Mouse (Mus musculus) CH12.LX (cell line): ENCODE measurements around the gene Dlec1. TPM values are rescaled to one million over a fixed set of nuclear protein-coding genes. Genes with fewer than 3 reads are reported as not detected.

ENCODE experiments used
- DNase-seq: peaks from one replicate; pipeline ENCODE4 v3.0.0-alpha.2; 2013; ENCODE audit errors: extremely low read depth
- H3K27ac ChIP-seq: 2 replicates; pipeline ENCODE4 v1.5.1; 2012; ENCODE audit warnings: low read depth, mild to moderate bottlenecking, control low read depth, moderate library complexity; ENCODE audit not compliant: insufficient read depth
- H3K27me3 ChIP-seq: replicated peaks from 2 replicates; pipeline ENCODE3; 2012; ENCODE audit warnings: inconsistent platforms
- H3K36me3 ChIP-seq, 2 experiments: replicated peaks in 1 of 2; 2 replicates each; pipeline versions ENCODE3 to v1.6.1; 2012; ENCODE audit warnings: inconsistent platforms in 1 of 2, low read length in 1 of 2, mild to moderate bottlenecking in 1 of 2, mixed read lengths in 1 of 2, moderate library complexity in 1 of 2; ENCODE audit not compliant: control insufficient read depth in 1 of 2, insufficient read depth in 1 of 2
- H3K4me1 ChIP-seq, 2 experiments: 2 replicates each; pipeline ENCODE4 v1.6.1; 2012; ENCODE audit warnings: inconsistent platforms in 1 of 2, moderate library complexity in 1 of 2; ENCODE audit not compliant: insufficient read depth in 2 of 2, control insufficient read depth in 1 of 2
- H3K4me2 ChIP-seq: 2 replicates; pipeline ENCODE4 v1.6.1; 2012; ENCODE audit warnings: low read depth, mild to moderate bottlenecking, control low read depth; ENCODE audit not compliant: poor library complexity, insufficient read depth, severe bottlenecking
- H3K4me3 ChIP-seq, 3 experiments: fragments of 150-350 bp in 1 of 3; sonication (generic) in 1 of 3; replicated peaks in 1 of 3; 2 replicates each; pipeline versions ENCODE3 to v1.5.1; 2011 to 2012; ENCODE audit warnings: low read depth in 2 of 3, low read length in 2 of 3, mild to moderate bottlenecking in 2 of 3, moderate library complexity in 2 of 3, control low read depth in 1 of 3, improper control_type of control experiment in 1 of 3, inconsistent platforms in 1 of 3, mixed read lengths in 1 of 3; ENCODE audit not compliant: poor library complexity in 1 of 3
- H3K79me2 ChIP-seq: replicated peaks from 2 replicates; pipeline ENCODE4 v1.6.1; 2012; ENCODE audit warnings: mild to moderate bottlenecking, moderate library complexity; ENCODE audit not compliant: control insufficient read depth, poor library complexity, insufficient read depth, severe bottlenecking; ENCODE audit errors: extremely low read depth
- H3K9ac ChIP-seq: 2 replicates; pipeline ENCODE4 v1.6.1; 2012; ENCODE audit warnings: low read depth, mild to moderate bottlenecking, control low read depth, moderate library complexity; ENCODE audit not compliant: insufficient read depth
- H3K9me3 ChIP-seq: replicated peaks from 2 replicates; pipeline ENCODE3; 2012; ENCODE audit warnings: low read length, inconsistent platforms, mixed read lengths
- BHLHE40 ChIP-seq: IDR thresholded peaks from 2 replicates; pipeline ENCODE4 v1.6.1; 2011; ENCODE audit warnings: mild to moderate bottlenecking, low read depth, low read length, improper control_type of control experiment
- CHD1 ChIP-seq: IDR thresholded peaks from 2 replicates; pipeline ENCODE4 v1.6.1; 2012; ENCODE audit warnings: low read depth, low read length, improper control_type of control experiment, inconsistent platforms
- CTCF ChIP-seq, 2 experiments: IDR thresholded peaks in 1 of 2; conservative IDR thresholded peaks in 1 of 2; 2 replicates each; pipeline ENCODE4 v1.5.1; 2011 to 2012; ENCODE audit warnings: low read depth in 2 of 2, low read length in 2 of 2, improper control_type of control experiment in 1 of 2, inconsistent platforms in 1 of 2, mild to moderate bottlenecking in 1 of 2, moderate library complexity in 1 of 2
- E2F4 ChIP-seq: IDR thresholded peaks from 2 replicates; pipeline ENCODE4 v1.6.1; 2011; ENCODE audit warnings: low read depth, low read length, improper control_type of control experiment; ENCODE audit not compliant: insufficient replicate concordance
- ELF1 ChIP-seq: IDR thresholded peaks from 2 replicates; pipeline ENCODE4 v1.6.1; 2014; ENCODE audit warnings: low read depth, mild to moderate bottlenecking, inconsistent platforms, low read length, improper control_type of control experiment
- EP300 ChIP-seq: IDR thresholded peaks from 2 replicates; pipeline ENCODE4 v1.6.1; 2011; ENCODE audit warnings: low read length, improper control_type of control experiment
- ETS1 ChIP-seq: conservative IDR thresholded peaks from 2 replicates; pipeline ENCODE4 v1.6.1; 2012; ENCODE audit warnings: low read depth, mild to moderate bottlenecking, inconsistent platforms, low read length, improper control_type of control experiment, moderate library complexity
- MXI1 ChIP-seq: IDR thresholded peaks from 2 replicates; pipeline ENCODE4 v1.6.1; 2011; ENCODE audit warnings: mild to moderate bottlenecking, low read depth, low read length, improper control_type of control experiment
- MYC ChIP-seq: IDR thresholded peaks from 2 replicates; pipeline ENCODE4 v1.6.1; 2011; ENCODE audit warnings: low read depth, mild to moderate bottlenecking, improper control_type of control experiment, low read length
- NELFE ChIP-seq: IDR thresholded peaks from 2 replicates; pipeline ENCODE4 v1.6.1; 2011; ENCODE audit warnings: low read depth, low read length, improper control_type of control experiment
- NRF1 ChIP-seq: IDR thresholded peaks from 2 replicates; pipeline ENCODE4 v1.6.1; 2014; ENCODE audit warnings: low read depth, mild to moderate bottlenecking, inconsistent platforms, low read length, improper control_type of control experiment, moderate library complexity
- RAD21 ChIP-seq: IDR thresholded peaks from 2 replicates; pipeline ENCODE4 v1.6.1; 2011; ENCODE audit warnings: low read depth, mild to moderate bottlenecking, low read length, improper control_type of control experiment, moderate library complexity
- RCOR1 ChIP-seq: conservative IDR thresholded peaks from 2 replicates; pipeline ENCODE4 v1.6.1; 2012; ENCODE audit warnings: low read depth, mild to moderate bottlenecking, inconsistent platforms, low read length, improper control_type of control experiment
- UBTF ChIP-seq: IDR thresholded peaks from 2 replicates; pipeline ENCODE4 v1.6.1; 2012; ENCODE audit warnings: low read depth, mild to moderate bottlenecking, inconsistent platforms, low read length, improper control_type of control experiment, moderate library complexity
- USF2 ChIP-seq: conservative IDR thresholded peaks from 2 replicates; pipeline ENCODE4 v1.6.1; 2011; ENCODE audit warnings: low read depth, low read length, improper control_type of control experiment
- ZC3H11A ChIP-seq: IDR thresholded peaks from 2 replicates; pipeline ENCODE4 v1.6.1; 2012; ENCODE audit warnings: low read depth, mild to moderate bottlenecking, inconsistent platforms, low read length, improper control_type of control experiment
- ZKSCAN1 ChIP-seq: IDR thresholded peaks from 2 replicates; pipeline ENCODE4 v1.6.1; 2012; ENCODE audit warnings: low read depth, inconsistent platforms, low read length, improper control_type of control experiment, borderline replicate concordance
- ZMIZ1 ChIP-seq: IDR thresholded peaks from 2 replicates; pipeline ENCODE4 v1.6.1; 2012; ENCODE audit warnings: low read depth, mild to moderate bottlenecking, inconsistent platforms, low read length, improper control_type of control experiment
- dilution Hi-C: fragments of 300-500 bp; cut with MboI; formaldehyde crosslinking; loops from 2 replicates; pipeline ENCODE4 v1.14.3; 2020; ENCODE audit warnings: low sequenced_read_pairs; ENCODE audit not compliant: extremely low pct_unique_long_range_greater_than_20kb, extremely low pct_ligation_motif_present
- in situ Hi-C: fragments of 300-500 bp; cut with MboI; formaldehyde crosslinking; loops from 3 replicates; pipeline ENCODE4 v1.14.3; 2019; ENCODE audit warnings: low sequenced_read_pairs, low pct_ligation_motif_present, low pct_unique_long_range_greater_than_20kb, mixed read lengths
- polyA plus RNA-seq: library from polyadenylated mRNA; unstranded; fragments of >175 nt; gene quantifications from 2 replicates; pipeline ENCODE4 v1.2.1, GENCODE M21; 2012; ENCODE audit warnings: low read depth; ENCODE audit not compliant: insufficient read length
- total RNA-seq, 2 experiments: library from RNA; depleted of rRNA; stranded (reverse); fragments of 300-350 nt in 1 of 2; fragments of >200 nt in 1 of 2; gene quantifications; 2 replicates each; pipeline ENCODE4 v1.2.3; 2012 to 2014

The Dlec1 gene
- total and polyA plus RNA-seq, 3 experiments: 1.4 to 6.3 (median 5.9) TPM

DNA sequence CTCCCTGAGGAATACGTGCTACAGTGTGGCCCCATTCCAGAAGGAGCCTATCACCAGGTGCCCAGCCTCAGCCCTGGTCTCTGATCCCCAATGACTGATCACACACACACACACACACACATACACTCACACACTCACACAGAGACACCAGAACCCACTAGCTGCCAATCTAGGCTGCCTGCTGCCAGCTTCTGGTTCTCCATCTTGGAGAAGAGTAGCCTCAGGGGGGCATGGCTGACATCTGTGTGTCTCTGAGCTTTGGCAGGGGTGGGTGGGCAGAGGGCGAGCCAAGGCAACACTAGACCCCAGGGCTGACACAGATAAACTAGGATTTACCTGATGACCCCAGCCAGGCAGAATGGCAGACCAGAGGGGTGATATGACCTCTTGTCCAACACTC, 36.6 kb downstream of the Dlec1 start:
- Histone ChIP-seq H3K9me3 (no peaks in the 10 kb centered on the region), H3K4me2 (no peak overlapping the region), H3K36me3 (peaks cover 0 to 43% of the 10 kb centered on the region in 2 experiments), H3K27ac (no peak overlapping the region), H3K4me1 (no peaks in the 10 kb centered on the region), H3K27me3 (no peaks in the 10 kb centered on the region), H3K4me3 (no peak overlapping the region), H3K79me2 (no peaks in the 10 kb centered on the region), H3K9ac (no peak overlapping the region)
- dilution Hi-C loops: no loop called here
- TF ChIP-seq UBTF (no peak), E2F4 (no peak), MXI1 (no peak), BHLHE40 (no peak), ZMIZ1 (no peak), ELF1 (no peak)
- in situ Hi-C loops: no loop called here
- no peak for DNase-seq

DNA sequence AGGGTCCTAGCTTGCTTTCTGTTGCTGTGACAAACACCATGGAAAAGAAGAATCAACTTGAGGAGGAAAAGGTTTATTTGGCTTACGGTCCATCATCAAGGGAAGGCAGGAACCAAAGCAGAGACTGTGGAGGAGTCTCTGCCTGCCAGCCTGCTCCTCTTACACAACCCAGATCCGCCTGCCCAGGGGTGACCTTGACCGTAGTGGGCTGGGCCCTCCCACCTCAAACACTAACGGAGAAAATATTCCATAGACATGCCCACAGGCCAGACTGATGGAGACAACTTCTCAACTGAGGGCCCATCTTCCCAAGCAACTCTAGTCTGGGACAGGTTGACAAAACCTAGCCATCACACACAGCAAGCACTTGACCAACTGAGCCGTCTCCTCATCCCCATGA, 39.8 kb downstream of the Dlec1 start:
- DNase-seq: no peak
- Histone ChIP-seq H3K36me3 (peaks cover 3 to 34% of the 10 kb centered on the region in 2 experiments), H3K27me3 (no peaks in the 10 kb centered on the region)
- TF ChIP-seq ZKSCAN1 (no peak), ZMIZ1 (no peak), EP300 (no peak), ELF1 (no peak), ETS1 (no peak), NELFE (no peak), RCOR1 (no peak), ZC3H11A (no peak), USF2 (no peak), MYC (no peak), RAD21 (no peak), CTCF (conservative IDR thresholded peaks at IDR 0.05 in 1 of 2, IDR thresholded peaks at IDR 0.05 in 1 of 2; ENCODE audit: low read depth in 2 of 2, low read length in 2 of 2) (no peak), CHD1 (no peak), NRF1 (no peak)
- TF ChIP-seq, all 38 proteins: peak for 0
- Histone ChIP-seq H3K9me3 (no peaks in the 10 kb centered on the region), H3K4me1 (peaks cover 13 to 19% of the 10 kb centered on the region in 2 experiments), H3K27ac (no peak overlapping the region), H3K79me2 (no peaks in the 10 kb centered on the region), H3K4me3 (no peak overlapping the region), H3K4me2 (no peak overlapping the region), H3K9ac (no peak overlapping the region)
- dilution Hi-C loops (no loop called here), in situ Hi-C loops (no loop called here)
